Mouse (Mus musculus): ENCODE data around the gene Tmem164.

The Tmem164 gene

DNA sequence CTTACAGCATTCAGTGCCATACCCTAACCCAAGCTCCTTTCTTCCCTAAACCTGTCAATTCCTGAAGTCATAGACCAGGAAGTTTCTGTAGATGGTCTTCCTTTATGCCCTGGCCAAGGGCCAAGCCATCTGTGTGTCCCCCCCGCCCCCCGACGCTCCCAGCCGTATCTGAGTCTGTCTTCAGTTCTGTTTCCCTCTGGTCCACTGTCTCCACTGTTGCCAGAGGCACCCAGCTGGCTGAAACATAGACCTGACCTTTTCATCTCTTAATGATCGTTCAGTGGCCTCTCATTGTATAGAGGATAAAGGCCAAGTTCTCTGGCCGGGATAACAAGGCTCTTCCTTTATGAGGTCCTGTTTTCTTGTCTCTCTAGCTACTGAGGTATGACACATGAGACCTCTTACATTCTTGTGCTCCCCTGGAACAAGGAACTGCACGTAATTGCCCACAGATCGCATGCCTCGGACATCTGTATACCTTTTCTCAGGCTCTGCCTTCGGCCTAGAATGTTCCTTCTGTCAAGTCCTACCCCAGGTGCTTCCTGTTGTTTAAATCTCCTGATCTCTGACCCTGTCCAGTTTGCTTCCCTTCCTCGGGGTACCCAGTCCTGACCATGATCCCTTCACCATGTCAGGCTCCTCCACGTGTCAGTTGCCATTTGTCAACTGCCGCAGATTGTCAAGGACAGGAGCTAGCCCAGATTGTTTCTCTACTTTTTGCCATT, 147.1 kb downstream of the Tmem164 start:
- DNase-seq (ENCODE audit: low spot score in 2 of 2): no peak

GRCm38 (mm10) chrX:142829267-142829666, 148.1 kb downstream of the Tmem164 start:
- no peak for DNase-seq (ENCODE audit: low spot score in 2 of 2)

DNA sequence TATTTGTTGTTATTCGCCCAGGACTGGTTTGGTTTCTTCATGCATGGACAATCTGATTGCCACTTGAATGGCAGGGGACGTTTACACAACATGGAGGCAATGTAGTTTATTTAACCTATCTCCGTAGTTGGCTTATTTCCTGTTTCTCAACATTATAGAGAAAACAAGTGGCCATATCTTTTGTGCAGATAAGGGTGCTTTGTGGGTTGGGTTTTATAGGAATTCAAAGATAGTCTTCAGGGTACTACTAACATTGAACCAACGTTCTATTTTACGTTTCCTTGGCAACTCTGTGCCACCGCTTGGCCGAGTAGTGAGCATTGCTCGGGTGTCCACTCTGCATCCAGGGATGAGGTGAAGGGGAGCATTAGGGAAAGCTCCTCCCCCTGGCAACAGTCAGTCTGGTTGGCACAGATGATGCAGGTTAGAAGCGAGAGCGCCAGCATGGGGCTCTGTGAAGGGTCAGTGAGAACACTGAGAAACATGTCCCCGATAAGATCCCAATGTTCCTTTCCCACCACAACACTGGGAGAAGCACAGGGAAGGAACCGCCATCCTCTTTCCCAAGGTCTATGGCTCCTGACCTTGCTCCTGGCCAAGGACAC, 148.8 kb downstream of the Tmem164 start:
- DNase-seq (ENCODE audit: low spot score in 2 of 2): no peak

DNA sequence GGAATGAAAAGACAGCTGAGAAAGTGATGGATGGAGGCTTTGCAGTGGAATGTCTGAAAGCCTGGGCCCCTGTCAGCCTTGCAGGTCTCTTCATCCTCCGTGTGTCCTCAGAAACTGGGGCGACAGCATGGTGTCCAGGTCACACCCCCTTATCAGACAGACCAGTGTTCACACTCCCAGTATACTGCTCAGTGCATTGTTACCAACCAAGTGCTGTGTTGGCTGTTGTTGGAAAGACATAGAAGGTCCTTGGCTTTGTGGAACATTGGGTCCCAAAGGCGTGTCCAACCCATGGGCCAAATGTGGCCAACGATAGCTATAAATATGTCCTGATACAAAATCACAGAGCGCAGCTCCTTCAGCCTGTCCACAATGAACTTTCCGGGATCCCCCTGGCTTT, 149.4 kb downstream of the Tmem164 start:
- no peak for DNase-seq (ENCODE audit: low spot score in 2 of 2)

DNA sequence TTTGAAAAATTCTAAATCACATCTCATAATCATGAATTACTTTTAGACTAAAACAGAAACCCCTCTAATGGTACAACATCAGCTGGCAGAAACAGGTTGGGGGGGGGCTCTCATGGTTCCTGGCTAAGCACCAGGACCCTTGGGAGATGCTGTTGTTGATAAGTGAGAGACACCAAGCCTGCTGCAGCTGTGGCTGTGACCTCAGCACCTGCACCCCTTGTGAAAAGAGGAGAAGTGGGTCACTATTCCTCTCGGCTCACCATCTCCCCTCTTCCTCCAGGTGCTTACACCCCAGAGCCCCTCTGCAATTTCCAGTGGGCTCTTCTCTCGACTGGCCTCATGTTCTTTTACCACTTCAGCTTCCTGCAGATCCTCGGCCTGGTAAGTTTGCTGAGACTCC, 151.0 kb downstream of the Tmem164 start:
- no peak for DNase-seq (ENCODE audit: low spot score in 2 of 2)

GRCm38 (mm10) chrX:142833164-142833796, 152.1 kb downstream of the Tmem164 start:
- DNase-seq (ENCODE audit: low spot score in 2 of 2): no peak

- no peak for DNase-seq (ENCODE audit: low spot score in 2 of 2)
These were observed 153.6 kb downstream of the Tmem164 start for GRCm38 (mm10) chrX:142834807-142835206.

GRCm38 (mm10) chrX:142836399-142836798, 155.2 kb downstream of the Tmem164 start:
- DNase-seq (ENCODE audit: low spot score in 2 of 2): no peak

- no peak for DNase-seq (ENCODE audit: low spot score in 2 of 2)
These were observed 156.1 kb downstream of the Tmem164 start for GRCm38 (mm10) chrX:142837316-142837715.

DNA sequence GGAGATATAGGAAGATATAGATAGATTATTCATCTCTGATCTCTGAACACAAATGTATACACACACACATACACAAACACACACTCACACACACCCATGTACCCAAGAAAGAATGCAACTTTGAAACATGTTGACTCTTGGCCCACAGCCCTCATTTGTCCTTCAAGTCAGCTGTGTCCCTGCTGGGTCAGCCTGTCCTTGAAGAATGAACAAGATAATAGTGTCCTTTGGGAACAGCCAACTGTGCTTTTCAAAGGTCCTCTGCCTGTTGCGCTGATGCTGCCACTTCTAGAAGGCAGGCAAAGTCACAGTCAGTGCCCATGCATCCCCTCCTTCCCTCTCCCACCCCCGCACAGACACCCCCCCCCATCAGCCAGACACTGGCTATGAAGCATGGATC, 157.6 kb downstream of the Tmem164 start:
- no peak for DNase-seq (ENCODE audit: low spot score in 2 of 2)

DNA sequence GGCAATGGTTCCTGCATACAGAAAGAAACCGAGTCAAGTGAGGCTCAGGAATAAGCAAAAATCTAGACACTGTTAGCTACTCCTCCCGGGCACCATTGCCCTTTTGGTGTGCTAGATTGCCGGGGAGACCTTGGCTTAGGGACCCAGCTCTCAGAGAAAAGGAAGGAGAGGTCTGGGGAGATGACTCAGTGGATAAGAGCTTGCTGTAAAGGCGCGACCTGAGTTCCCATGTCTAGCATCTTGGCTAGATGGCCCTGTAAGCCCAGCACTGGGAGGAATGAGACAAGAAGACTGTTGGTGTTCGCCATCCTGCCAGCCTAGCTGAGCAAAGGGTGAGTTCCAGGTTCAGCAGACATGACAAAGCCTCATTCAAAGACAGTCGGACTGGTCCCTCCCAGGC, 158.2 kb downstream of the Tmem164 start:
- DNase-seq (ENCODE audit: low spot score in 2 of 2): no peak

GRCm38 (mm10) chrX:142841916-142842315, 160.7 kb downstream of the Tmem164 start:
- no peak for DNase-seq (ENCODE audit: low spot score in 2 of 2)

GRCm38 (mm10) chrX:142846266-142846665, 165.1 kb downstream of the Tmem164 start:
- no peak for DNase-seq (ENCODE audit: low spot score in 2 of 2)

DNA sequence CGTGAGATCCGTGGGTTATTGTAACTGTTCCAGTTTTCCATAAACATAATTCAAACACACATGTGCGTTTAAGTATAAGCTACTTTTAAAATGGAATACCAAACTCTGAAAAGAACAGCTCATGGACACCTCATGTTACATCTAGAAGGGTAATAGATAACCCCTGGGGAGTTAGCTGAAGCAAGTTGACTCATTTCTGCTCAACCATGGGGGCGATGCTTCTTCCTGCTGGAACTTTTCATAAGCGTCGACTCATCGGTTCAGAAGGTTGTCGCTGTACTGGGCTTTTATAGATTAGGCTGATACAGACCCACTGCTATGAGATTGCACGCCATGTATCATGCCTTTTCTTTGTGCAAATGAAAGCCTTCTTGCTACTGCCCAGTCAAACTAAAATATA, 166.8 kb downstream of the Tmem164 start:
- no peak for DNase-seq (ENCODE audit: low spot score in 2 of 2)

- no peak for DNase-seq (ENCODE audit: low spot score in 2 of 2)
These were observed 188.6 kb downstream of the Tmem164 start for GRCm38 (mm10) chrX:142869844-142870243.

DNA sequence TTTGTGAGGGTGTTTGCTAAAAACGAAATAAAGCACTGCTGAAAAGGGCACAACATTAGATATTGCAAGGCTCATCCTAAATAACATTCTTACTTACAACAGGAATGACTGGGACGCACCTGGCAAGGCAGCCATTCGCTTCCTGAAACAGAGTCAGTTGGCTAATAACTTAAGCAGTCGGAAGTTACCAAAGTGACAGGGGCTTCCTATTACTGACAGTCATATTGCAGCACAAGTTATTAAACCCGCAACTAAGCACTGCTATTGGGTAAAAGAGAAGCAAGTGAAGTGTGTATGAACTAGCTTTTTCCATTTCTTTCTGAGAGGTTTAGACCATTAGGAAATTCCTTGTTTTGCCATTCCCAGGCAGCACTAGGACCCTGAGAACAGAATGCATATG, 201.0 kb downstream of the Tmem164 start:
- no peak for DNase-seq (ENCODE audit: low spot score in 2 of 2)

GRCm38 (mm10) chrX:142883593-142883992, 202.4 kb downstream of the Tmem164 start:
- no peak for DNase-seq (ENCODE audit: low spot score in 2 of 2)

- no peak for DNase-seq (ENCODE audit: low spot score in 2 of 2)
These were observed 204.8 kb downstream of the Tmem164 start for GRCm38 (mm10) chrX:142885962-142886361.
